Mouse (Mus musculus) neural tube, embryonic 12.5 days (tissue): ENCODE results near the gene Parl. TPM values are rescaled to one million over a fixed set of nuclear protein-coding genes. Genes with fewer than 3 reads are reported as not detected.

Experiments used
- polyA plus RNA-seq: library from polyadenylated mRNA; unstranded; fragments of >200 nt; fragmentation: Nextera tagmentation; extraction: Ambion mirVana; gene quantifications from 2 replicates; pipeline ENCODE4 v1.2.1, GENCODE M21; 2016

Parl gene
- polyA plus RNA-seq, 1 experiment from 2014 or later = 98.8 TPM

Other genes starting within 250 kb of the Parl start
- gene Klhl24, start 204.8 kb downstream of the Parl start, polyA plus RNA-seq = 60.4 and 69.7 TPM in 2 replicates
- gene Yeats2, start 161.3 kb downstream of the Parl start, polyA plus RNA-seq = 38.6 and 42.8 TPM in 2 replicates
- gene Map6d1, start 61.0 kb downstream of the Parl start, polyA plus RNA-seq = 1.5 TPM in 2 replicates
- gene Cyp2ab1, start 23.0 kb upstream of the Parl start, polyA plus RNA-seq = not detected in 2 replicates
- gene Abcc5, start 124.0 kb upstream of the Parl start, polyA plus RNA-seq = 121 and 131 TPM in 2 replicates
- gene Eif2b5, start 196.4 kb upstream of the Parl start, polyA plus RNA-seq = 121 and 125 TPM in 2 replicates
- 48.2 and 54.9 TPM in 2 replicates for gene Dvl3, start 214.6 kb upstream of the Parl start, polyA plus RNA-seq
- 922 and 966 TPM in 2 replicates for gene Ap2m1, start 233.1 kb upstream of the Parl start, polyA plus RNA-seq
- 70.9 and 81.2 TPM in 2 replicates for gene Abcf3, start 246.2 kb upstream of the Parl start, polyA plus RNA-seq